In genomic region chr16:14017306-14017705, GRCm38 (mm10) we compare ENCODE assay signal across 33 mouse cellular contexts. TPM values are rescaled to one million over a fixed set of nuclear protein-coding genes. Genes with fewer than 3 reads are reported as not detected.
"Had no signal": no experiment of that assay in that cellular context is flagged by ENCODE, and none has a peak within 500 bp of the region (broad histone marks: within the 10 kb centered on the region; RNA-seq: fewer than 3 reads in every experiment).

No protein-coding gene starts in this region.

- H3K36me3 ChIP-seq: heart, embryonic 13.5 days; heart, embryonic 15.5 days; hindbrain, embryonic 15.5 days; kidney, embryonic 15.5 days; limb, embryonic 10.5 days; limb, embryonic 12.5 days; liver, embryonic 13.5 days; liver, embryonic 15.5 days had no signal

- ATAC-seq: hindbrain, postnatal 0 days; intestine, embryonic 16.5 days had no signal

- H3K27me3 ChIP-seq: heart, embryonic 13.5 days; heart, embryonic 15.5 days; hindbrain, embryonic 13.5 days; hindbrain, embryonic 15.5 days; kidney, embryonic 15.5 days; limb, embryonic 12.5 days; liver, embryonic 13.5 days; liver, embryonic 15.5 days had no signal

- H3K27ac ChIP-seq: heart, embryonic 13.5 days; heart, embryonic 15.5 days; hindbrain, embryonic 13.5 days; hindbrain, embryonic 15.5 days; hindbrain, postnatal 0 days; kidney, embryonic 15.5 days; layer of hippocampus, adult 2 months; left cerebral cortex, adult 2 months; limb, embryonic 10.5 days; limb, embryonic 12.5 days; liver, embryonic 13.5 days; liver, embryonic 15.5 days had no signal

- H3K4me3 ChIP-seq: heart, embryonic 13.5 days; heart, embryonic 15.5 days; hindbrain, embryonic 13.5 days; hindbrain, embryonic 15.5 days; kidney, embryonic 15.5 days; layer of hippocampus, adult 2 months; left cerebral cortex, adult 2 months; limb, embryonic 10.5 days; limb, embryonic 12.5 days; liver, embryonic 13.5 days; liver, embryonic 15.5 days had no signal

- H3K4me1 ChIP-seq: heart, embryonic 13.5 days; heart, embryonic 15.5 days; hindbrain, embryonic 13.5 days; hindbrain, embryonic 15.5 days; kidney, embryonic 15.5 days; limb, embryonic 10.5 days; limb, embryonic 12.5 days; liver, embryonic 13.5 days; liver, embryonic 15.5 days had no signal

- H3K9ac ChIP-seq: heart, embryonic 13.5 days; heart, embryonic 15.5 days; hindbrain, embryonic 13.5 days; hindbrain, embryonic 15.5 days; kidney, embryonic 15.5 days; limb, embryonic 12.5 days; liver, embryonic 13.5 days; liver, embryonic 15.5 days had no signal

- H3K9me3 ChIP-seq: heart, embryonic 13.5 days; heart, embryonic 15.5 days; hindbrain, embryonic 13.5 days; hindbrain, embryonic 15.5 days; kidney, embryonic 15.5 days; limb, embryonic 10.5 days; limb, embryonic 12.5 days; liver, embryonic 13.5 days; liver, embryonic 15.5 days had no signal

- H3K4me2 ChIP-seq: heart, embryonic 11.5 days; heart, embryonic 13.5 days; heart, embryonic 15.5 days; hindbrain, embryonic 13.5 days; hindbrain, embryonic 15.5 days; kidney, embryonic 15.5 days; limb, embryonic 12.5 days; liver, embryonic 11.5 days; liver, embryonic 13.5 days; liver, embryonic 15.5 days had no signal

- DNase-seq: gastrocnemius, postnatal 14 days; gastrocnemius, postnatal 36 days; heart, adult 18-20 months; heart, postnatal 36 days; kidney, adult 11 months; kidney, adult 2 months; kidney, adult 9 months; kidney, postnatal 10 days; kidney, postnatal 25 days; kidney, postnatal 4 days; liver; liver, embryonic 13.5 days had no signal

RNA-seq across cellular contexts. Expression of gene Ifitm7, which starts 30.6 kb away (rescaled TPM):
- total RNA-seq: gastrocnemius, adult 18-20 months; gastrocnemius, adult 8-10 months; gastrocnemius, postnatal 14 days; gastrocnemius, postnatal 36 days; heart, adult 18-20 months; heart, adult 8-10 months; heart, postnatal 36 days had no signal
- polyA plus RNA-seq: heart, embryonic 11.5 days; heart, embryonic 13.5 days; heart, embryonic 15.5 days; heart, postnatal 0 days; intestine, embryonic 14.5 days; intestine, embryonic 16.5 days; liver, embryonic 11.5 days; liver, embryonic 13.5 days; liver, embryonic 15.5 days had no signal

RNA-seq across cellular contexts. Expression of gene 2900011O08Rik, which starts 30.9 kb away (rescaled TPM):
- total RNA-seq: gastrocnemius, adult 18-20 months; gastrocnemius, postnatal 36 days; heart, adult 18-20 months; heart, postnatal 36 days; hematopoietic stem cell, adult 5-6 weeks had no signal
- polyA plus RNA-seq: gonadal fat pad, adult 2 months had no signal
